Mouse (Mus musculus) midbrain, embryonic 13.5 days (tissue): ENCODE data around the gene Soga1. TPM values are rescaled to one million over a fixed set of nuclear protein-coding genes. Genes with fewer than 3 reads are reported as not detected.

ENCODE experiments used
- ATAC-seq: fragments of 200-750 bp; cut with Nextera tagmentation; 2 replicates; pipeline ENCODE4 v1.8.0; 2017; ENCODE audit warnings: mild to moderate bottlenecking, moderate TSS enrichment, moderate library complexity
- H3K27ac ChIP-seq: fragments of 300-500 bp; sonication (generic); 2 replicates; pipeline ENCODE4 v1.5.1; 2015; ENCODE audit warnings: inconsistent platforms, mild to moderate bottlenecking, moderate library complexity
- H3K27me3 ChIP-seq: fragments of 300-500 bp; sonication (generic); 2 replicates; pipeline ENCODE4 v1.6.1; 2015; ENCODE audit warnings: mild to moderate bottlenecking, inconsistent platforms
- H3K36me3 ChIP-seq: fragments of 300-500 bp; sonication (generic); 2 replicates; pipeline ENCODE4 v1.6.1; 2015; ENCODE audit warnings: mild to moderate bottlenecking, inconsistent platforms
- H3K4me1 ChIP-seq: fragments of 300-500 bp; sonication (generic); replicated peaks from 2 replicates; pipeline ENCODE4 v1.6.1; 2015; ENCODE audit warnings: inconsistent platforms
- H3K4me2 ChIP-seq: fragments of 300-500 bp; sonication (generic); replicated peaks from 2 replicates; pipeline ENCODE4 v1.6.1; 2015; ENCODE audit warnings: moderate library complexity, mild to moderate bottlenecking, inconsistent platforms
- H3K4me3 ChIP-seq: fragments of 300-500 bp; sonication (generic); replicated peaks from 2 replicates; pipeline ENCODE4 v1.5.1; 2015; ENCODE audit warnings: mild to moderate bottlenecking, inconsistent platforms
- H3K9ac ChIP-seq: fragments of 300-500 bp; sonication (generic); replicated peaks from 2 replicates; pipeline ENCODE4 v1.6.1; 2015; ENCODE audit warnings: mild to moderate bottlenecking, inconsistent platforms
- H3K9me3 ChIP-seq: fragments of 300-500 bp; sonication (generic); 2 replicates; pipeline ENCODE4 v1.6.1; 2016; ENCODE audit warnings: mild to moderate bottlenecking, inconsistent platforms
- WGBS: fragments of 180-500 bp; shearing (Covaris S2); methylation state at CpG from one replicate; pipeline ENCODE4 v1.1.7; 2015; 5-methylcytosine and 5-hydroxymethylcytosine counted together
- polyA plus RNA-seq: library from polyadenylated mRNA; unstranded; fragments of >200 nt; fragmentation: Nextera tagmentation; extraction: Ambion mirVana; gene quantifications from 2 replicates; pipeline ENCODE4 v1.2.1, GENCODE M21; 2015

Gene Soga1
- polyA plus RNA-seq, 1 experiment from 2014 or later: 6.4 TPM

DNA sequence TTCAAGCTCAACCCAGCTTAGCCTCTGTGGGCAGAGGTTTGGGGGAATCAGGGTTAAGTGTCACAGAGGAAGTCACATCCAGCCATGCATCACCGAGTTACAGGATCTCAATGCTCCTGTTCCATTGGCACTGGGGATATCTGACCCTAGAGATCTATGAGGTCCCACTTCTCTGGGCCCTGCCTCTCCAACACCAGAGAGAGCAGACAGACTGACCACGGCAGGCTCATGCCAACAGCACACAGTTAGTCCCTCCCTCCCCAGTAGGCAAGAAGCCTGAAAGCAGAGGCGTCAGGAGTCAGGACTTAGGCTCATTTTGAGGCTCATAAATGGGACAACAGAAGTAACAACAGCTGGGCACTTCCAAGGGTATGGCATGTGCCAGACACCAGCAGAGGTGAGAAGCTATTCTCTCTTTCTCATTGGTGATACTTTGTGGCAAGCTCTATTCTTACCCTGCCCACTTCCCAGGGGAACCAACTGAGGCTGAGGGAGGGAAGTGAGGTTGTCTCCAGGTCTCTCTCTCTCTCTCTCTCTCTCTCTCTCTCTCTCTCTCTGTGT, 9.2 kb downstream of the Soga1 start:
- H3K4me1 ChIP-seq: peaks cover 97% of the 10 kb centered on the region
- no peaks in the 10 kb centered on the region for H3K9me3 ChIP-seq
- peak overlapping the region; percentile 5; the same call in 1 of the 2 replicates for H3K4me2 ChIP-seq
- 42% methylated on average over 3 of the region's 3 CpGs for WGBS
- ATAC-seq: no peak
- peak overlapping the region; percentile 71 for H3K27ac ChIP-seq
- no peaks in the 10 kb centered on the region for H3K27me3 ChIP-seq
- H3K9ac ChIP-seq: 0 out of 2 replicates have a peak overlapping the region, but pooled peaks have one; percentile 2
- no peak overlapping the region for H3K4me3 ChIP-seq
- peaks cover 16% of the 10 kb centered on the region for H3K36me3 ChIP-seq

DNA sequence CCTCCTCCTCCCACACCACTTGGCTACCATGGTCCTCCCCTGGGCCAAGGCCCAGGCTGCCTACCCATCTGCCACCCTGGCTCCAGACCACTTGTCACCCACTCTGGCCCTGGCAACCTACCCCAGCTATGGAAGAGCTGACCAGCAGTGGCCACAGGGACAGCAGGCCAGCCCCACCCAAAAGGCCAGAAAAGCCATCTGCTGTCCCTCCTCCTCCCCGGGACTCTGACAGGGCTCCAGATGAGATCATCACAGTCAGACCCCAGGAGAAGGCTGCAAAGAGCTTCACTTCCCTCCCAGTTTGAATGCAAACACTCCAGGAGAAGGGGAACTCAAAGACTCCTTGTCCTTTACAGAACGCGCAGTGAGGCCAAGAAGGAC, 9.7 kb downstream of the Soga1 start:
- Histone ChIP-seq H3K36me3 (peaks cover 17% of the 10 kb centered on the region), H3K4me2 (peak overlapping the region; percentile 5; the same call in 1 of the 2 replicates), H3K4me3 (no peak overlapping the region), H3K27me3 (no peaks in the 10 kb centered on the region), H3K9me3 (no peaks in the 10 kb centered on the region), H3K4me1 (peaks cover 97% of the 10 kb centered on the region), H3K9ac (0 out of 2 replicates have a peak overlapping the region, but pooled peaks have one; percentile 2), H3K27ac (peak overlapping the region; percentile 71)
- 43% methylated on average over 3 of the region's 3 CpGs for WGBS
- no peak for ATAC-seq

DNA sequence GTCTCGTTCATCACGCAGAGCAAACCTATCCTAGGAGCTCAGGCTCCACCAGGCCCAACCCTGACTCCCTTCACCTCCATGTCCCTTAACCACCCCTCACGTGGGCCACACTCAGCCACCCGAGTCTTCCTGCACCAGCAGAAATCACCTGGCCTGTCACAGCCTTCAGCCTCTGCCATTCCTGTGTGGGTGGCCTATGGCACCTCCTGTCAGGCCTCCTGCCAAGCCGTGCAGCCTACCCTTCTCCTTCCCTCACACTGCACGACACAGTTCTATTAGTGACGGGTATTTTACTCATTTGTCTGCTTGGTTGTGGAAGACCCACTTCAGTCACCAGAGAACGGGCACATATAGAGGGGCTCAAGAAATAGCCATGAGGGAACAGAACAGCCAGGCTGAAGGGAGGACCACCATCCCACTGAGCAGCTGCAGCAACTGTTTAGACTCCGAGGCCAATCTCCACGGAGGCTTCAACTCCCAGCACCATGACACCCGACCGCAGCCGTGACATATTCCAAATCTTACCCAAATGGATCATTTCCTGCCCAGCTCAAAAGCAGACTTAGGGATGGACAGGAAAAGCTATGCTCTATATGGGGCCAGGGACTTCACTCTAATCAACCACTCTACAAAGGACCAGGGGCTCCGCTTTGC, 10.2 kb downstream of the Soga1 start:
- H3K4me1 ChIP-seq: peaks cover 97% of the 10 kb centered on the region
- whole genome bisulfite sequencing: 60% methylated on average over 14 of the region's 14 CpGs
- ATAC-seq: no peak
- no peak overlapping the region; the same call in 1 of the 2 replicates for H3K9ac ChIP-seq
- peak overlapping the region; percentile 5; the same call in 1 of the 2 replicates for H3K4me2 ChIP-seq
- H3K27ac ChIP-seq: peak overlapping the region; percentile 71
- no peak overlapping the region for H3K4me3 ChIP-seq
- no peaks in the 10 kb centered on the region for H3K9me3 ChIP-seq
- peaks cover 21% of the 10 kb centered on the region for H3K36me3 ChIP-seq
- no peaks in the 10 kb centered on the region for H3K27me3 ChIP-seq

DNA sequence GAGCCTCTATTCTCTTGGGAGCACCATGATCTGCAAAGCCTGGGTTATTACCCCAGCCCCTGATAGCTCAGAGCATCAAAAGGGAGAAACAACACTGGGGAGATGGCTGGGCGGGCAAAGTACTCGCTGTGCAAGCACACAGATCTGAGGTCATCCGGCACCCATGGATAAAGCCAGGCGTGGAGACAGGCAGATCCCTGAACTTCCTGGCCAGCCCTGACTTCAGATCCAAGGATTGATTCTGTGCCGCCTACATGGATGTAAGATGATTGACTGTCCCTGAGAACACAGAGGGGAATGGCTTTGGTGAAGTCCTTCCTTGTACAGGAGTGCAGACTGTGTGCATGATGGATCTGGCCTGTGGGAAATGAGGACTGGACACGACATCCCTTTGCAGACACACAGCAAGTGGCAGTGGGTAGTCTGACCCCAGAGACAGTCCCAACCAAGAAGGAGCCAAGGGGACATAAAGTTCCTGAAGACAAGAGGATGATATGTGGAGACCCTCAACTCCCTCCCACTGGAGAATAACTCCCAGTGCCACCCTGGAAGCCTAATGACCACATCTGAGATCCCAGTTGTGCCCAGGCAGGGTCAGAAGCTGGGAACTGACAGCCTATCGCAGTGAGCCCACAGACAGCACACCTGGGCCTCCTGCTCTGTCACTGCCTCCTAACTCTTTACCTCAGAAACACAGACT, 12.2 kb downstream of the Soga1 start:
- 90% methylated on average over 7 of the region's 7 CpGs for WGBS
- Histone ChIP-seq H3K4me1 (peaks cover 94% of the 10 kb centered on the region), H3K4me3 (no peak overlapping the region), H3K9ac (no peak overlapping the region), H3K36me3 (peaks cover 8% of the 10 kb centered on the region; the same call in 1 of the 2 replicates), H3K27me3 (no peaks in the 10 kb centered on the region), H3K4me2 (no peak overlapping the region), H3K27ac (no peak overlapping the region), H3K9me3 (no peaks in the 10 kb centered on the region)
- no peak for ATAC-seq

DNA sequence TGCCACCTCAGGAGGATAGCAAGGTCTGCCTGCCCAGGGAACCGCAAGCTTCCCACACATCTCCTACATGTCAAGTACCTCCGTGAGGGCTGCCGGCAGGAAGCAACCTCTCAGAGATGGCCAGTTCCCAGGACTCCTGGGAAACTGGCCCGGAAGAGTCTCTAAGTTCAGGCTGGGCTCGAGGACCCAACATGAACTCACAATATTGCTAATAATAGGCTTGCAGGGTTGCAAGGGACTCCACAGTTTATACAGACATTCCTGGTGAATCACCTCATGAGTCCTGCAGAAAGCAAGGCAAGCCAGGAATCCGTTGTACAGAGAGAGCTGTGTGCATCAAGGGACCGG, 13.2 kb downstream of the Soga1 start:
- H3K4me3 ChIP-seq: no peak overlapping the region
- peaks cover 87% of the 10 kb centered on the region for H3K4me1 ChIP-seq
- H3K9ac ChIP-seq: no peak overlapping the region; the same call in 1 of the 2 replicates
- no peaks in the 10 kb centered on the region for H3K9me3 ChIP-seq
- H3K4me2 ChIP-seq: no peak overlapping the region
- no peaks in the 10 kb centered on the region for H3K27me3 ChIP-seq
- H3K36me3 ChIP-seq: peaks cover 13% of the 10 kb centered on the region; the same call in 1 of the 2 replicates
- H3K27ac ChIP-seq: no peak overlapping the region
- WGBS: 88% methylated on average over 7 of the region's 7 CpGs
- ATAC-seq: no peak

GRCm38 (mm10) chr2:157064978-157065878, 13.8 kb downstream of the Soga1 start:
- Histone ChIP-seq H3K9ac (peak overlapping the region; percentile 23; the same call in 1 of the 2 replicates), H3K9me3 (no peaks in the 10 kb centered on the region), H3K36me3 (peaks cover 14% of the 10 kb centered on the region), H3K4me2 (no peak overlapping the region), H3K27ac (peak overlapping the region; percentile 12; the same call in 1 of the 2 replicates), H3K27me3 (no peaks in the 10 kb centered on the region), H3K4me3 (no peak overlapping the region), H3K4me1 (peaks cover 81% of the 10 kb centered on the region)
- 85% methylated on average over 14 of the region's 14 CpGs for WGBS
- no peak for ATAC-seq

- ATAC-seq: peak; percentile 15; the same call in 1 of the 2 replicates
- H3K27ac ChIP-seq: peak overlapping the region; percentile 12
These were observed 14.9 kb downstream of the Soga1 start for GRCm38 (mm10) chr2:157064136-157064535.

GRCm38 (mm10) chr2:157063241-157063700, 15.8 kb downstream of the Soga1 start:
- Histone ChIP-seq H3K9ac (no peak overlapping the region), H3K9me3 (no peaks in the 10 kb centered on the region), H3K27ac (no peak overlapping the region), H3K4me3 (no peak overlapping the region), H3K4me1 (peaks cover 75% of the 10 kb centered on the region), H3K36me3 (peaks cover 30% of the 10 kb centered on the region), H3K27me3 (no peaks in the 10 kb centered on the region), H3K4me2 (no peak overlapping the region)
- 86% methylated on average over 4 of the region's 4 CpGs for WGBS
- ATAC-seq: no peak

More at GRCm38 (mm10) chr2:157064136-157064535, 14.9 kb downstream of the Soga1 start:
- Histone ChIP-seq H3K27me3 (no peaks in the 10 kb centered on the region), H3K4me1 (peaks cover 75% of the 10 kb centered on the region), H3K9ac (no peak overlapping the region; the same call in 1 of the 2 replicates), H3K4me2 (no peak overlapping the region), H3K4me3 (no peak overlapping the region), H3K9me3 (no peaks in the 10 kb centered on the region), H3K36me3 (peaks cover 25% of the 10 kb centered on the region)
- 60% methylated on average over 7 of the region's 7 CpGs for WGBS

- Histone ChIP-seq H3K27me3 (no peaks in the 10 kb centered on the region), H3K4me2 (no peak overlapping the region), H3K4me3 (no peak overlapping the region), H3K36me3 (peaks cover 44% of the 10 kb centered on the region), H3K4me1 (peaks cover 64% of the 10 kb centered on the region), H3K9me3 (no peaks in the 10 kb centered on the region), H3K9ac (no peak overlapping the region), H3K27ac (no peak overlapping the region)
- ATAC-seq: no peak
- 94% methylated on average over 11 of the region's 11 CpGs for WGBS
These were observed 18.3 kb downstream of the Soga1 start for GRCm38 (mm10) chr2:157060557-157061305.

DNA sequence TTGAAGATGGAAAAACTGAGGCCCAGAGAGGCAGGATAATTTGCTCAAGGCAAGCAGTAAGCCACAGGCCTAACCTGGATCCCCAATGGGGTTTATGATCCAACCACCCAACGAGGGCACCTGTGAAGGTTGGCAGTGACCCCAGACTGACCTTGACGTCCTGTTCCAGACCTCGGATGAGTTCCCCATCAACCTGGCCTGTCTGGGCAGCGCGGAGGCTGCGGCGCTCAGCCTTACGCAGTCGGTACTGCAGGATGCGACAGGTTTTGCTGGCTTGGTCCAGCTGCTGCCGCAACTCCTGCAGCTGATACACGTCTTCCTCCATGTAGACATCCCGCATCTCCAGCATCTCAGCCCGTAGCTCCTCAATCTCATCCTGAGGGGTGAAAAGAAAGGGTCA, 19.0 kb downstream of the Soga1 start:
- Histone ChIP-seq H3K36me3 (peaks cover 47% of the 10 kb centered on the region), H3K4me3 (no peak overlapping the region), H3K9ac (no peak overlapping the region), H3K4me2 (no peak overlapping the region), H3K9me3 (no peaks in the 10 kb centered on the region), H3K27me3 (no peaks in the 10 kb centered on the region), H3K27ac (no peak overlapping the region), H3K4me1 (peaks cover 57% of the 10 kb centered on the region)
- no peak for ATAC-seq
- WGBS: 94% methylated on average over 14 of the region's 14 CpGs

DNA sequence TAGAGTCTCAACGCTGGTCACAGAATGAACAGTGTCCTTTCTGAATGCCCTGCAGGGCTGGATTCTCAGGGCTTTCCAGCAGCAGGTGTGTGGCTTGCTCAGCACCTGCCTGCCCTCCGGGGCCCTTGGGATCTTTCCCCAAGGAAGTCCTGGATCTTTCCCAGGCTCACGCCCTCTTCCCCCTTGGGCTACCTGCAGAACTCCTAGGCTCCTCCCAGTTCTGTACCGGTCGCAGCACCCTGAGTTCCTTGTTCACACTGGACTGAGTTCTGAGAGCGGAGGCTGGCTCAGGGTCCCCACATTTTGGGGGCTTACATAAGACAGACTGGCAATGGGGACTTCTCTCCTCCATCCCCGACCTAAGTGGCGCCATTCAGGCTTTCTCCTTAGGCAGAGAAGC, 19.9 kb downstream of the Soga1 start:
- ATAC-seq: 0 out of 2 replicates have a peak, but pooled peaks have one; percentile 25
- no peaks in the 10 kb centered on the region for H3K27me3 ChIP-seq
- no peaks in the 10 kb centered on the region for H3K9me3 ChIP-seq
- H3K36me3 ChIP-seq: peaks cover 49% of the 10 kb centered on the region
- H3K27ac ChIP-seq: peak overlapping the region; percentile 89
- peaks cover 49% of the 10 kb centered on the region for H3K4me1 ChIP-seq
- H3K4me3 ChIP-seq: no peak overlapping the region
- 0 out of 2 replicates have a peak overlapping the region, but pooled peaks have one; percentile 56 for H3K9ac ChIP-seq
- H3K4me2 ChIP-seq: peak overlapping the region; percentile 39
- 48% methylated on average over 8 of the region's 8 CpGs for WGBS
